Mouse (Mus musculus) heart, embryonic 10.5 days (tissue): ENCODE results near the gene Odf3l2. TPM values are rescaled to one million over a fixed set of nuclear protein-coding genes. Genes with fewer than 3 reads are reported as not detected.

ENCODE experiments used
- polyA plus RNA-seq: library from polyadenylated mRNA; unstranded; fragments of >200 nt; fragmentation: Nextera tagmentation; extraction: Ambion mirVana; gene quantifications from 2 replicates; pipeline ENCODE4 v1.2.1, GENCODE M21; 2016

Gene Odf3l2
- polyA plus RNA-seq, 1 experiment from 2014 or later, result not detected

Other genes with a start within 250 kb of the Odf3l2 start
- gene Vmn2r83, start 177.0 kb downstream of the Odf3l2 start, polyA plus RNA-seq, result not detected in 2 replicates
- 16.8 and 24.1 TPM in 2 replicates for gene Plpp2, start 111.9 kb downstream of the Odf3l2 start, polyA plus RNA-seq
- 46.6 and 53.9 TPM in 2 replicates for gene Mier2, start 90.5 kb downstream of the Odf3l2 start, polyA plus RNA-seq
- not detected in 2 replicates for gene Theg, start 58.4 kb downstream of the Odf3l2 start, polyA plus RNA-seq
- gene C2cd4c, start 31.7 kb downstream of the Odf3l2 start, polyA plus RNA-seq, result not detected in 2 replicates
- gene Shc2, start 7.8 kb downstream of the Odf3l2 start, polyA plus RNA-seq, result 2.7 and 6.3 TPM in 2 replicates
- 0.38 and 1.3 TPM in 2 replicates for gene Madcam1, start 18.8 kb upstream of the Odf3l2 start, polyA plus RNA-seq
- 52.3 and 59.4 TPM in 2 replicates for gene Tpgs1, start 23.6 kb upstream of the Odf3l2 start, polyA plus RNA-seq
- gene Cdc34, start 36.5 kb upstream of the Odf3l2 start, polyA plus RNA-seq, result 188 and 215 TPM in 2 replicates
- gene Gzmm, start 43.3 kb upstream of the Odf3l2 start, polyA plus RNA-seq, result 0.46 and 0.54 TPM in 2 replicates
- 1,251 and 1,319 TPM in 2 replicates for gene Bsg, start 58.8 kb upstream of the Odf3l2 start, polyA plus RNA-seq
- not detected in 2 replicates for gene Hcn2, start 70.9 kb upstream of the Odf3l2 start, polyA plus RNA-seq
- gene Polrmt, start 100.8 kb upstream of the Odf3l2 start, polyA plus RNA-seq, result 39.8 and 42.5 TPM in 2 replicates
- gene Fgf22, start 109.3 kb upstream of the Odf3l2 start, polyA plus RNA-seq, result 0.11 and 0.16 TPM in 2 replicates
- gene Rnf126, start 121.2 kb upstream of the Odf3l2 start, polyA plus RNA-seq, result 84.4 and 113 TPM in 2 replicates
- 7.9 and 8.0 TPM in 2 replicates for gene Fstl3, start 131.5 kb upstream of the Odf3l2 start, polyA plus RNA-seq
- gene Prss57, start 145.2 kb upstream of the Odf3l2 start, polyA plus RNA-seq, result not detected in 2 replicates
- gene Palm, start 147.8 kb upstream of the Odf3l2 start, polyA plus RNA-seq, result 80.7 and 83.1 TPM in 2 replicates
- 0.21 and 0.82 TPM in 2 replicates for gene Misp, start 175.3 kb upstream of the Odf3l2 start, polyA plus RNA-seq
- 174 and 264 TPM in 2 replicates for gene Ptbp1, start 208.7 kb upstream of the Odf3l2 start, polyA plus RNA-seq
- gene Prtn3, start 228.7 kb upstream of the Odf3l2 start, polyA plus RNA-seq, result 2.4 and 7.8 TPM in 2 replicates
- 16.2 and 36.9 TPM in 2 replicates for gene Plppr3, start 228.9 kb upstream of the Odf3l2 start, polyA plus RNA-seq
- gene Elane, start 240.5 kb upstream of the Odf3l2 start, polyA plus RNA-seq, result 0.14 and 0.15 TPM in 2 replicates
- not detected in 2 replicates for gene Cfd, start 245.1 kb upstream of the Odf3l2 start, polyA plus RNA-seq